Mouse (Mus musculus): ENCODE measurements at regions not wholly inside any gene's neighbourhood (a gene's known extent, or its start where the extent isn't known, plus 50 kb on each side); places are given as distances from the start of the nearest gene placed in this dataset.

DNA sequence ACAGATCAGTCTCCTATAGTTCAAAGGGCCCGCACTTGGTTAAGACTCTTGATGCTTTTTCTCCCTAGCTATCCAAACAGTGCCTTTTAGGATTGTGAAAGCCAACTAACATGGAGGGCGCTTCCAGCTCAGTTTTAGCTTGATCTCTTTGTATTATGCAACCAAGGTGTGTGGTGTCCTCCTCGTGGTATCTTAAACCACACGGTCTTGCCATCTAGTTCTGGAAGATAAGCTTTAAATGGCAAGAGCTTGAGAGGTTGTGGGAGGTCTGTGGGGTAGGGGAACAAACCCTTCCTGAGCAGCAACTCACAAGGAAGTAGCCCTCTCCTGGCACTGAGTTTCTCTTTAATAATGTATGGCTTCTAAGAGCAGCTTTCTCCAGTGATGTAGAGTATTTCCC is 241.5 kb downstream of the Csl start:
- intact Hi-C loops (cut with DNase I) = no loop called here

GRCm38 (mm10) chr10:99519479-99519878 is 240.0 kb downstream of the Csl start:
- DNase-seq = no peak
- intact Hi-C loops (cut with DNase I) = no loop called here

More for the DNA sequence above, 241.5 kb downstream of the Csl start:
- no peak for DNase-seq

DNA sequence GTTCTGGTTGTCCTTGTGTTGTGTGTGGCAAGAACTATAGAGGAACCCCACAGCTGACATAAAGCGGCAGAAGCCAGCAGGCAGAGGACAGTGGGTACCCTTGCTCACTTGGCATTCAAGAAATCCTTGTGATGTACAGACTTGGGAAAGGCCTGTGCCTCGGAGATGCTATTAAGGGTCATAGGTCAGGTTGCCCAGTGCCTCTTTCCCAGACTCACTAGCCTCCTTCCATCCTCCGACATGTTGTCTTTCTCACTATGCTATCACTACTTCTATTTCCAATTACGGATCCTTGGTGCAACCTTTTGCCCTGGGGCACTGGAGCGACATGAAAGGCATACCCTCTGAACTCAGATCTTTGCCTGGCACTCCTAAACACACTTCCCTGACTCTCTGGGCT is 235.6 kb downstream of the Csl start:
- intact Hi-C loops (cut with DNase I) = no loop called here

DNA sequence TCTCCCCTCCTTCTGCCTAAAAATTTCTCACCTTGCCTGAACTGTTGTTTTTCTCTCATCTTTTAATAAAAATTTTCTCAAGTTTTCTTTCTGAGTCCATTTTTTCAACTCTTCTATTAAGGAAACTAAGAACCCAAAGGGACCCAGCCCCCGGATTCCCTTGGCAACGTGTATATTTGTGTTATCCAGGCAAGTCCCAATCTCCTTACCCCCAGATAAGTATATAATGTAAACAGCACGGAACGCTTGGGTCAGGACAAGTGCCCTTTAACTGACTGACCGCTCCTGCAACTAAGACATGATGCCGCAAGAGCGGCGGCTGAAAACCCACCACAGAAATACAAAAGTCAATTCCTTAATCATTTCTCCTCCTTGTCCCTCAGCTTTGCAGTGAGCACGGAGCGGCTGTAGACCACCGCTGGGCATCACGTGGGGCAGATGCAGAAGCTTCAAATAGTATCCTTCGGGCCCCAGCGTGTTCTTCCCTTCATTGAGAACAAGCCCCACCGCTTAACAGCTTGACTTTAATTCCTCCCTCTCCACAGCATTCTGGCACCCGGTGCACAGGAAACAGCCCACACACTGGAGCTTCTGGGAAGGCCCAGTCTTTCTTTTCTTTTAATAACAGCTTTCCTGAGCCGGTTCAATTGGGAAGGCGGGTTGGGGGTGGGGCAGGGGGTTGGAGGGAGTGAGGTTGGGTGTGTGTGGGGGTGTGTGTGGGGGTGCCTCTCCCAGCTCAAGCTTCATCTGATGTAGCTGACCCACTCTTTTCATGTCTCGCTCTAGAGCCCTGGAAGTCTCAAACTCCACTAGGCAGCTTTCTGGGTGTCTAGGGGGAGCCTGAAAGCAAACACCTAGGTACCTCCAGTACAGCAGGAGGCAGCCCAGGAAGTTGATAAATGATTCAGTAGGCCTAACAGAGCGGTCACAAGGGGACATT is 234.9 kb downstream of the Csl start:
- peak; percentile 22 to 28 for DNase-seq
- intact Hi-C loops (cut with DNase I) = no loop called here

More for the DNA sequence above, 235.6 kb downstream of the Csl start:
- no peak for DNase-seq

GRCm38 (mm10) chr10:99526148-99526547 is 233.3 kb downstream of the Csl start:
- intact Hi-C loops (cut with DNase I) = loop anchor here (2.0 kb wide), 1 partner anchor 51 kb away; no protein-coding TSS in a partner anchor
- DNase-seq = no peak

GRCm38 (mm10) chr10:99526561-99526960 is 232.9 kb downstream of the Csl start:
- no peak for DNase-seq
- intact Hi-C loops (cut with DNase I) = loop anchor here (2.0 kb wide), 1 partner anchor 50 kb away; no protein-coding TSS in a partner anchor

- no peak for DNase-seq
- intact Hi-C loops (cut with DNase I) = loop anchor here (5.0 kb wide), 1 partner anchor 269 kb away; the partner anchor contains the start of gene Dusp6
Observed at GRCm38 (mm10) chr10:99531104-99531503, 228.4 kb downstream of the Csl start.

- no peak for DNase-seq
- intact Hi-C loops (cut with DNase I) = loop anchor here (5.0 kb wide), 1 partner anchor 269 kb away; the partner anchor contains the start of gene Dusp6
Observed at GRCm38 (mm10) chr10:99531556-99531955, 227.9 kb downstream of the Csl start.

GRCm38 (mm10) chr10:99531992-99532391 is 227.5 kb downstream of the Csl start:
- intact Hi-C loops (cut with DNase I) = loop anchor here (2.0 to 5.0 kb wide), 2 partner anchors 270 to 367 kb away; partner anchors contain the start of gene Dusp6
- DNase-seq = no peak

DNA sequence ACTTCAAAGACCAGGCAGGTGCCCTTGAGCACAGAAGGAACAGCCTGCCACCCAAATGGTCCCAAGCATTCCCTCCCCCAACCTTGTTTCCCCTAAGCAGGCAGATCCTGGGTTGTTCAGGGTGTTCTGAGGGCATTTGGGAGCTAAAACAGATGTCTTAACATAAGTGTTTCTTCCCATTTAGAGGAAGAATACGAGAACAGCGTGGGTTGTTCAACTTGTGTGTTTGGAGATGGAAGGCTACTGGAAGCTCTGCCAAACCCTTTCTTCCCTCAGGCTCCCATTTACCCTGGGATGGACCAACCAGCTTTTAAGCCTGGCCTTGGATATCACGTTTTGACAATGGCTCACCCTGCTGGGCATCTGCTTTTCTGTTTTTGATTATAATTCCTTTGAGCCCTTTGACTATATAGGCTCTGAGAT is 226.8 kb downstream of the Csl start:
- no peak for DNase-seq
- intact Hi-C loops (cut with DNase I) = loop anchor here (2.0 to 5.0 kb wide), 2 partner anchors 270 to 368 kb away; partner anchors contain the start of gene Dusp6

GRCm38 (mm10) chr10:99533468-99533867 is 226.0 kb downstream of the Csl start:
- intact Hi-C loops (cut with DNase I) = loop anchor here (2.0 to 5.0 kb wide), 2 partner anchors 271 to 369 kb away; partner anchors contain the start of gene Dusp6

DNA sequence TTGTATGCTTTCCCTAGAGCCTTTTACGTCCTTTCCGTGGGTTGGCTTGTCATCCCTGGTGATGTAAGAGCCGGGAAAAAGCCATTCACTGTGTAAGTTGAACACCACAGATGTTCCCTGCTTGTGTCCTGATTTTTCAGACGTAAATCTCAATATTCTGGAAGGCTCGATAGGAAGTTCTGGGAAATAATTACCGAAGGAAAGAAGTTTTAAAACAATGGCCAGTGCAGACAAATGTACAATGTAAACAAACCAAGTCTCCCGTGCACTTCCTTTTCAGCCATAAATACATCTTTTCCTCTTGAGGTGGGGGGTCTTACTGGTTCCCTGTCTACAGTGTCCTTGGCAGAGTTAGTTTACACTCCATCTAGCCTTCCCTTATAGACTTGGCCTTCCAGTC is 225.2 kb downstream of the Csl start:
- DNase-seq = no peak
- intact Hi-C loops (cut with DNase I) = loop anchor here (5.0 kb wide), 1 partner anchor 272 kb away; the partner anchor contains the start of gene Dusp6

More at GRCm38 (mm10) chr10:99533468-99533867, 226.0 kb downstream of the Csl start:
- no peak for DNase-seq

- intact Hi-C loops (cut with DNase I) = no loop called here
- DNase-seq = no peak
Observed at GRCm38 (mm10) chr10:99538639-99539038, 220.8 kb downstream of the Csl start.

- intact Hi-C loops (cut with DNase I) = no loop called here
- no peak for DNase-seq
Observed at GRCm38 (mm10) chr10:99552373-99552772, 207.1 kb downstream of the Csl start.

GRCm38 (mm10) chr10:99552836-99553540 is 206.5 kb downstream of the Csl start:
- intact Hi-C loops (cut with DNase I) = no loop called here
- no peak for DNase-seq

- DNase-seq = no peak
- intact Hi-C loops (cut with DNase I) = no loop called here
Observed at GRCm38 (mm10) chr10:99555021-99555420, 204.4 kb downstream of the Csl start.

- DNase-seq = no peak
- intact Hi-C loops (cut with DNase I) = no loop called here
Observed at GRCm38 (mm10) chr10:99555658-99556352, 203.7 kb downstream of the Csl start.

- no peak for DNase-seq
- intact Hi-C loops (cut with DNase I) = no loop called here
Observed at GRCm38 (mm10) chr10:99556353-99557036, 203.0 kb downstream of the Csl start.

DNA sequence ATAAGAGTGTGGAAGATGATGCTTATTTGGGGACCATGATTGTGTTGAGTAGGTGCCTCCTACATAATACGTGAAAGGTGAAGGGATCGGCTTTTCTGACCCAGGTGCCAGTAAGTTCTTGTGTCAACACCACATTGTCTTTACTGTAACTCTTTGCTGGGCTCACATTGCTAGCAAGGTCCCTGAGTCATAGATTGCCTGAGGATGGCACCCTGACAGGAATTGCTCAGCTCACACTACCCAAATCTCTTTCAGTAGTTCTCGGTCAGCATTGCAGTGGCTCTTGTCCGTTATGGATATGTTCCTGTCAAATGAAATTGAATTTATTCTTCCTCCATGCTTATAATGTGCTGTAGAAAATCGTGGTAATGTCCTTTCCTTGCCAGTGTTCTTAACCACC is 200.8 kb downstream of the Csl start:
- intact Hi-C loops (cut with DNase I) = no loop called here
- no peak for DNase-seq

Measured in heart, postnatal 36 days (tissue).